Mouse (Mus musculus): ENCODE measurements around the gene Mrps22. TPM values are rescaled to one million over a fixed set of nuclear protein-coding genes. Genes with fewer than 3 reads are reported as not detected.

Gene Mrps22
- total and polyA plus RNA-seq, 3 experiments, result 75.0 to 165 (median 129) TPM

Other genes with a start within 250 kb of the Mrps22 start
- gene Rbp1, start 178.7 kb downstream of the Mrps22 start, total RNA-seq (2012; rRNA removed), result 0.08 TPM in 1 of 2 replicates, not detected in the other
- under 1 TPM in 1 of 2 experiments, not detected in 1; 0.21 TPM for gene Rbp1, start 178.7 kb downstream of the Mrps22 start, polyA plus RNA-seq (2012; ENCODE audit: insufficient read depth in 1 of 2, insufficient read length in 2 of 2, low read depth in 1 of 2, low replicate concordance in 2 of 2, missing spikeins in 1 of 2)
- not detected in 2 replicates for gene Rbp2, start 115.5 kb downstream of the Mrps22 start, total RNA-seq (2012; rRNA removed)
- gene Rbp2, start 115.5 kb downstream of the Mrps22 start, polyA plus RNA-seq (2012; ENCODE audit: insufficient read depth in 1 of 2, insufficient read length in 2 of 2, low read depth in 1 of 2, low replicate concordance in 2 of 2, missing spikeins in 1 of 2), result under 1 TPM in 1 of 2 experiments, not detected in 1; 0.11 TPM
- gene Copb2, start 37.9 kb downstream of the Mrps22 start, total RNA-seq (2012; rRNA removed), result 97.7 and 102 TPM in 2 replicates
- gene Copb2, start 37.9 kb downstream of the Mrps22 start, polyA plus RNA-seq (2012; ENCODE audit: insufficient read depth in 1 of 2, insufficient read length in 2 of 2, low read depth in 1 of 2, low replicate concordance in 2 of 2, missing spikeins in 1 of 2), result 10 to 100 TPM; 84.4 to 93.3 TPM
- not detected in 2 replicates for gene Prr23a1, start 240.8 kb upstream of the Mrps22 start, total RNA-seq (2012; rRNA removed)
- gene Prr23a1, start 240.8 kb upstream of the Mrps22 start, polyA plus RNA-seq (2012; ENCODE audit: insufficient read depth in 1 of 2, insufficient read length in 2 of 2, low read depth in 1 of 2, low replicate concordance in 2 of 2, missing spikeins in 1 of 2), result not detected

Measured in MEL (cell line).